In genomic region chr10:10835406-10835805, GRCm38 (mm10) we compare ENCODE assay signal across 18 mouse cellular contexts.
DNase-seq lines count a peak whose midpoint lies in the region; TF ChIP-seq lines count a peak whose summit lies in the region.
"Had no signal": no experiment of that assay in that cellular context is flagged by ENCODE, and none has a peak within 500 bp of the region (broad histone marks: within the 10 kb centered on the region; RNA-seq: fewer than 3 reads in every experiment).

No protein-coding gene starts in this region.

- peak overlapping the region; percentile 11; the same call in 1 of the 2 replicates for H3K27ac ChIP-seq in cerebellum, adult 2 months (ENCODE audit: insufficient read depth, low read length)
- H3K27ac ChIP-seq: embryonic facial prominence, embryonic 15.5 days; forebrain, embryonic 10.5 days; gastrocnemius, adult 2 months; heart, embryonic 13.5 days; hindbrain, embryonic 15.5 days had no signal

- peak; percentile 27 for DNase-seq in cerebellum, adult 11 months
- DNase-seq in cerebellum, postnatal 4 days (ENCODE audit: low spot score in 2 of 2): no peak
- peak; percentile 46 to 61 for DNase-seq in cerebellum, adult 2 months
- DNase-seq in cerebellum, postnatal 14 days: peak; percentile 24 to 63
- DNase-seq in embryo, embryonic 10.5 days (ENCODE audit: low spot score): no peak
- no peak for DNase-seq in lung, postnatal 4 days
- DNase-seq in thymus, adult 18-20 months: no peak
- DNase-seq: embryo, embryonic 11 days; gastrocnemius, adult 2 months; gastrocnemius, postnatal 25 days; heart, postnatal 36 days had no signal

- no peak for TF ChIP-seq POLR2A in cerebellum, adult 2 months (IDR thresholded peaks at IDR 0.05; ENCODE audit: borderline replicate concordance, insufficient read depth, low read length)

- TF ChIP-seq CTCF in cerebellum, adult 2 months (IDR thresholded peaks at IDR 0.05; ENCODE audit: borderline replicate concordance, insufficient read depth, low read depth, low read length): no peak

- H3K4me1 ChIP-seq in cerebellum, adult 2 months (ENCODE audit: control insufficient read depth, insufficient read depth, low read length): peaks cover 11% of the 10 kb centered on the region
- H3K4me1 ChIP-seq: embryonic facial prominence, embryonic 15.5 days; forebrain, embryonic 10.5 days; heart, embryonic 13.5 days; hindbrain, embryonic 15.5 days had no signal

- H3K27me3 ChIP-seq in cerebellum, adult 2 months (ENCODE audit: control insufficient read depth, insufficient read depth, low read length): no peaks in the 10 kb centered on the region
- H3K27me3 ChIP-seq: CH12.LX; embryonic facial prominence, embryonic 15.5 days; heart, embryonic 13.5 days; hindbrain, embryonic 15.5 days; Patski had no signal

- no peak overlapping the region for H3K4me3 ChIP-seq in cerebellum, adult 2 months (replicated peaks; ENCODE audit: insufficient read depth, low read depth, low read length)
- H3K4me3 ChIP-seq: embryonic facial prominence, embryonic 15.5 days; erythroblast, embryonic 14.5 days; forebrain, embryonic 10.5 days; gastrocnemius, adult 2 months; heart, embryonic 13.5 days; hindbrain, embryonic 15.5 days had no signal

Comparison
In these comparisons a context has a peak if more than half of its experiments do, and no peak if none do; other contexts are left out.
1. DNase-seq: peak in cerebellum, adult 11 months (single experiment), cerebellum, adult 2 months (2 of 2) and cerebellum, postnatal 14 days (2 of 2); none in cerebellum, postnatal 4 days (0 of 2), embryo, embryonic 10.5 days (single experiment), lung, postnatal 4 days (0 of 2) and thymus, adult 18-20 months (0 of 2).